Mouse (Mus musculus) gastrocnemius, postnatal 10 days (tissue): ENCODE measurements around the gene Ppfibp1. TPM values are rescaled to one million over a fixed set of nuclear protein-coding genes. Genes with fewer than 3 reads are reported as not detected.

Experiments used
- DNase-seq: peaks from one replicate; pipeline ENCODE4 v3.0.0; 2021; ENCODE audit warnings: mixed read lengths
- total RNA-seq, 2 experiments: library from RNA; stranded (reverse); gene quantifications; 2 replicates each; pipeline ENCODE4 v1.2.3; 2021

Gene Ppfibp1
- total RNA-seq, 2 experiments from 2014 or later, result 47.9 to 54.9 TPM

GRCm38 (mm10) chr6:147042291-147043290, 154.3 kb downstream of the Ppfibp1 start, which contains the start of gene Mrps35:
TSS of gene Mrps35 (plus strand) at chr6:147042764.
- DNase-seq, result peak; percentile 91

- no peak for DNase-seq
These were observed 155.3 kb downstream of the Ppfibp1 start for GRCm38 (mm10) chr6:147043633-147044032.

- no peak for DNase-seq
These were observed 161.0 kb downstream of the Ppfibp1 start for GRCm38 (mm10) chr6:147049239-147049805.

- DNase-seq, result no peak
These were observed 163.4 kb downstream of the Ppfibp1 start for GRCm38 (mm10) chr6:147051666-147052065.

GRCm38 (mm10) chr6:147052440-147052839, 164.2 kb downstream of the Ppfibp1 start:
- no peak for DNase-seq

GRCm38 (mm10) chr6:147053785-147054646, 165.7 kb downstream of the Ppfibp1 start:
- DNase-seq, result no peak

GRCm38 (mm10) chr6:147055374-147055977, 167.2 kb downstream of the Ppfibp1 start:
- DNase-seq, result no peak

- no peak for DNase-seq
These were observed 171.0 kb downstream of the Ppfibp1 start for GRCm38 (mm10) chr6:147059326-147059725.

- DNase-seq, result no peak
These were observed 173.3 kb downstream of the Ppfibp1 start for GRCm38 (mm10) chr6:147061630-147062029.

GRCm38 (mm10) chr6:147062034-147062433, 173.7 kb downstream of the Ppfibp1 start:
- no peak for DNase-seq

GRCm38 (mm10) chr6:147062694-147063093, 174.4 kb downstream of the Ppfibp1 start:
- DNase-seq, result no peak

- no peak for DNase-seq
These were observed 176.1 kb downstream of the Ppfibp1 start for GRCm38 (mm10) chr6:147064226-147064943.

GRCm38 (mm10) chr6:147064944-147065261, 176.6 kb downstream of the Ppfibp1 start:
- peak; percentile 57 for DNase-seq

- no peak for DNase-seq
These were observed 187.6 kb downstream of the Ppfibp1 start for GRCm38 (mm10) chr6:147075808-147076387.

- DNase-seq, result no peak
These were observed 188.6 kb downstream of the Ppfibp1 start for GRCm38 (mm10) chr6:147076878-147077277.

GRCm38 (mm10) chr6:147079919-147080318, 191.6 kb downstream of the Ppfibp1 start:
- no peak for DNase-seq
